In genomic region chr2:52422871-52423610, GRCm38 (mm10) we compare ENCODE assay signal across 7 mouse cellular contexts. TPM values are rescaled to one million over a fixed set of nuclear protein-coding genes. Genes with fewer than 3 reads are reported as not detected.
A peak's percentile ranks its signal among the peaks of the same experiment; 100 is the strongest.
DNase-seq lines count a peak whose midpoint lies in the region; ATAC-seq and TF ChIP-seq lines count a peak whose summit lies in the region.

No protein-coding gene starts in this region.

- H3K27me3 ChIP-seq in lung, embryonic 14.5 days (ENCODE audit: insufficient read depth, low read length) = no peaks in the 10 kb centered on the region
- H3K27me3 ChIP-seq in forebrain, embryonic 10.5 days (ENCODE audit: poor library complexity, severe bottlenecking) = 0 out of 2 replicates have a peak, but pooled peaks cover 5% of the 10 kb centered on the region
- no peaks in the 10 kb centered on the region for H3K27me3 ChIP-seq in limb, embryonic 12.5 days
- no peaks in the 10 kb centered on the region for H3K27me3 ChIP-seq in splenic B cell, adult 2 months (ENCODE audit: control insufficient read depth, insufficient read depth, low read length, poor library complexity, severe bottlenecking)

- ATAC-seq in lung, embryonic 14.5 days (ENCODE audit: insufficient read depth) = no peak
- ATAC-seq in limb, embryonic 12.5 days (ENCODE audit: insufficient number of reproducible peaks, insufficient read depth, low FRiP score, low TSS enrichment, low read depth) = no peak

- peak overlapping the region; percentile 98 for H3K4me3 ChIP-seq in lung, embryonic 14.5 days (ENCODE audit: low read depth, low read length)
- H3K4me3 ChIP-seq in forebrain, embryonic 10.5 days = peak overlapping the region; percentile 93
- H3K4me3 ChIP-seq in limb, embryonic 12.5 days (replicated peaks) = peak overlapping the region; percentile 94

- H3K9me3 ChIP-seq in lung, embryonic 14.5 days (ENCODE audit: low read depth, low read length) = no peaks in the 10 kb centered on the region
- peaks cover 2% of the 10 kb centered on the region; the same call in 1 of the 2 replicates for H3K9me3 ChIP-seq in forebrain, embryonic 10.5 days
- no peaks in the 10 kb centered on the region for H3K9me3 ChIP-seq in limb, embryonic 12.5 days

- H3K4me2 ChIP-seq in lung, embryonic 14.5 days = peak overlapping the region; percentile 84
- H3K4me2 ChIP-seq in limb, embryonic 12.5 days = peak overlapping the region; percentile 68

- no peak for TF ChIP-seq CTCF in lung, embryonic 14.5 days (IDR thresholded peaks at IDR 0.05; ENCODE audit: low read depth)

- no peak for DNase-seq in lung, embryonic 14.5 days
- no peak for DNase-seq in lung, postnatal 36 days
- DNase-seq in forebrain, embryonic 10.5 days (ENCODE audit: extremely low spot score, low spot score) = no peak
- DNase-seq in splenic B cell, adult 2 months (ENCODE audit: low read depth, low spot score) = peak; percentile 46
- DNase-seq in B cell, adult 2 months = no peak
- no peak for DNase-seq in left cerebral cortex, postnatal 14 days (ENCODE audit: low spot score in 2 of 2)

- H3K9ac ChIP-seq in lung, embryonic 14.5 days = peak overlapping the region; percentile 96
- H3K9ac ChIP-seq in limb, embryonic 12.5 days (replicated peaks) = no peak overlapping the region

- no peak overlapping the region for H3K27ac ChIP-seq in lung, embryonic 14.5 days (ENCODE audit: low read depth)
- 0 out of 2 replicates have a peak overlapping the region, but pooled peaks have one; percentile 98 for H3K27ac ChIP-seq in forebrain, embryonic 10.5 days
- H3K27ac ChIP-seq in limb, embryonic 12.5 days = no peak overlapping the region

- intact Hi-C loops in left cerebral cortex, postnatal 14 days (cut with DNase I) = no loop called here

- no peaks in the 10 kb centered on the region for H3K36me3 ChIP-seq in lung, embryonic 14.5 days (ENCODE audit: insufficient read depth)
- peaks cover 15% of the 10 kb centered on the region for H3K36me3 ChIP-seq in forebrain, embryonic 10.5 days (replicated peaks)
- no peaks in the 10 kb centered on the region; the same call in 1 of the 2 replicates for H3K36me3 ChIP-seq in limb, embryonic 12.5 days
- H3K36me3 ChIP-seq in splenic B cell, adult 2 months (ENCODE audit: control insufficient read depth, insufficient read depth, low read length, poor library complexity, severe bottlenecking) = no peaks in the 10 kb centered on the region

- no peaks in the 10 kb centered on the region; the same call in none of the 2 replicates for H3K4me1 ChIP-seq in lung, embryonic 14.5 days (ENCODE audit: insufficient read depth)
- H3K4me1 ChIP-seq in forebrain, embryonic 10.5 days = peaks cover 37% of the 10 kb centered on the region
- H3K4me1 ChIP-seq in limb, embryonic 12.5 days (replicated peaks) = peaks cover 23% of the 10 kb centered on the region

- 39% methylated on average over 8 of the region's 8 CpGs for WGBS in lung, embryonic 14.5 days
- WGBS in forebrain, embryonic 10.5 days = 69% methylated on average over 8 of the region's 8 CpGs
- 47% methylated on average over 8 of the region's 8 CpGs for WGBS in limb, embryonic 12.5 days

RNA-seq across cellular contexts. Expression of gene Arl5a, which starts 1.7 kb away (rescaled TPM):
- polyA plus RNA-seq in lung, embryonic 14.5 days (2014; fragmentation: Nextera tagmentation; extraction: Ambion mirVana) = 63.6 and 71.0 TPM in 2 replicates
- polyA plus RNA-seq in forebrain, embryonic 10.5 days (2016; fragmentation: Nextera tagmentation; extraction: Ambion mirVana) = 50.6 and 51.3 TPM in 2 replicates
- 62.9 and 71.7 TPM in 2 replicates for polyA plus RNA-seq in limb, embryonic 12.5 days (2016; fragmentation: Nextera tagmentation; extraction: Ambion mirVana)
- total RNA-seq in left cerebral cortex, postnatal 14 days (2021) = 10 to 100 TPM; 67.3 to 67.8 TPM

RNA-seq across cellular contexts. Expression of gene Neb, which starts 44.8 kb away (rescaled TPM):
- polyA plus RNA-seq in lung, embryonic 14.5 days (2014; fragmentation: Nextera tagmentation; extraction: Ambion mirVana) = 0.59 and 1.3 TPM in 2 replicates
- polyA plus RNA-seq in forebrain, embryonic 10.5 days (2016; fragmentation: Nextera tagmentation; extraction: Ambion mirVana) = 0.12 and 0.31 TPM in 2 replicates
- polyA plus RNA-seq in limb, embryonic 12.5 days (2016; fragmentation: Nextera tagmentation; extraction: Ambion mirVana) = 43.4 and 46.7 TPM in 2 replicates
- 1 to 10 TPM; 2.0 to 2.7 TPM for total RNA-seq in left cerebral cortex, postnatal 14 days (2021)

Comparison
In these comparisons a context has a peak if more than half of its experiments do, and no peak if none do; other contexts are left out.
1. RNA of gene Neb, which starts 44.8 kb away (polyA plus RNA-seq): 43.4 to 46.7 TPM in limb, embryonic 12.5 days; 0.59 to 1.3 TPM in lung, embryonic 14.5 days and 0.12 to 0.31 TPM in forebrain, embryonic 10.5 days; every median in the first group is over 10 times any median in the second.
2. Peak in every context shown above with its lines, with median percentiles within 50 percentile points of each other: H3K4me3 ChIP-seq.